Mouse (Mus musculus): ENCODE results near the gene Tradd. TPM values are rescaled to one million over a fixed set of nuclear protein-coding genes. Genes with fewer than 3 reads are reported as not detected.
A peak's percentile ranks its signal among the peaks of the same experiment; 100 is the strongest.

Tradd gene
- polyA plus RNA-seq, 2 experiments, result 5.5 to 11.5 TPM

- Histone ChIP-seq H3K4me2 (ENCODE audit: low read depth) (no peak overlapping the region; the same call in 1 of the 2 replicates), H3K36me3 (replicated peaks; ENCODE audit: control insufficient read depth, insufficient read depth, low read depth) (no peaks in the 10 kb centered on the region), H3K4me3 (ENCODE audit: insufficient read depth in 1 of 2, low read depth in 2 of 2, low read length in 2 of 2) (no peak overlapping the region), H3K9ac (replicated peaks) (no peak overlapping the region), H3K27me3 (ENCODE audit: control insufficient read depth, insufficient read depth, low read length) (peaks cover 12% of the 10 kb centered on the region), H3K27ac (no peak overlapping the region), H3K9me3 (ENCODE audit: control insufficient read depth, low read length) (no peaks in the 10 kb centered on the region), H3K4me1 (replicated peaks; ENCODE audit: control insufficient read depth in 2 of 2, insufficient read depth in 2 of 2, low read length in 1 of 2) (peaks cover 12 to 16% of the 10 kb centered on the region in 2 experiments)
- 20% methylated on average over 31 of the region's 31 CpGs for WGBS (ENCODE audit: insufficient replicate concordance)
- ATAC-seq (ENCODE audit: insufficient read depth), result 0 out of 2 replicates have a peak, but pooled peaks have one; percentile 16
- peak; percentile 77 to 81 (median 77) for DNase-seq (ENCODE audit: low read depth in 3 of 3, low spot score in 3 of 3)
- TF ChIP-seq CTCF (IDR thresholded peaks at IDR 0.05; ENCODE audit: low read depth), result peak; percentile 98
- TF ChIP-seq EP300 (IDR thresholded peaks at IDR 0.05; ENCODE audit: low read depth), result no peak
These were observed 26.3 kb upstream of the Tradd start for GRCm38 (mm10) chr8:105290554-105291314.

DNA sequence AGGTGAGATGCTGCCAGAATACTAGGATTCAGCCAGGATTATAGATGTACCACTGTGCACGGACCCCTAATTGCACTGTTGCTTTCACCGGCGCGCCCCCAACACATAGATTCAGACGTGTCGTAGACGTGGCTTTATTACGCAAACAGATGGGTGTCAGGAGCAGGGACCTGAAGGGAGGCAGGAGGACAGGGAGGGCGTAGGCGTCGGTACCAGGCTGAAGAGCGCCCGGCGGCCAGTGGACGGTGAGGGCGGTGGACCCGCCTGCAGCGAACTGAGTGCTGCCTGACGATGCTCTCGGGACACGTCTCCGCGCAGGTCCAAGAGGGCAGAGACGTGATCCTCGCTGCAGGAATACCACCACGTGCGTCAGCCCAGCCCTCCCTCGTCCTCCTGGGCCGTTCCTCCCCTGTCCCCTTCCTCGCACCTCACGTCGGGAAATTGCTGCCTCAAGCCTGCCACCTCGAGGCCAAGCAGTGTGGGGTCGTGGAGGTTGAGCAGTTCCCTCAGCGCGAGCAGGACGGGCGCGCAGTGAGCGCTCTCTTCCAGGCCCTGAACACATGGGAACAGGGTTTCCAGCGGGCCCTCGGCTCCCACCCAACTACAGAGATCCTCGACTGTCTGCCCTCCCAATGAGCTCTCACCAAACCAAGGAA, 25.5 kb upstream of the Tradd start, which contains the start of gene 4931428F04Rik:
TSS of gene 4931428F04Rik (minus strand) at position 60 of the 656 bp plus-strand sequence.
- Histone ChIP-seq H3K36me3 (replicated peaks; ENCODE audit: control insufficient read depth, insufficient read depth, low read depth) (no peaks in the 10 kb centered on the region), H3K27ac (no peak within 1 kb of the TSS), H3K9me3 (ENCODE audit: control insufficient read depth, low read length) (no peaks in the 10 kb centered on the region), H3K4me3 (ENCODE audit: insufficient read depth in 1 of 2, low read depth in 2 of 2, low read length in 2 of 2) (peak within 1 kb of the TSS; percentile 42 to 50), H3K4me1 (replicated peaks; ENCODE audit: control insufficient read depth in 2 of 2, insufficient read depth in 2 of 2, low read length in 1 of 2) (peaks cover 12 to 16% of the 10 kb centered on the region in 2 experiments), H3K4me2 (ENCODE audit: low read depth) (peak within 1 kb of the TSS; percentile 86), H3K9ac (replicated peaks) (no peak within 1 kb of the TSS; the same call in 1 of the 2 replicates), H3K27me3 (ENCODE audit: control insufficient read depth, insufficient read depth, low read length) (peaks cover 12% of the 10 kb centered on the region)
- DNase-seq (ENCODE audit: low read depth in 3 of 3, low spot score in 3 of 3), result no peak
- TF ChIP-seq CTCF (IDR thresholded peaks at IDR 0.05; ENCODE audit: low read depth) (peak; percentile 77), EP300 (IDR thresholded peaks at IDR 0.05; ENCODE audit: low read depth) (no peak)
- peak; percentile 3; the same call in 1 of the 2 replicates for ATAC-seq (ENCODE audit: insufficient read depth)
- WGBS (ENCODE audit: insufficient replicate concordance), result 4% methylated on average over 43 of the region's 43 CpGs

DNA sequence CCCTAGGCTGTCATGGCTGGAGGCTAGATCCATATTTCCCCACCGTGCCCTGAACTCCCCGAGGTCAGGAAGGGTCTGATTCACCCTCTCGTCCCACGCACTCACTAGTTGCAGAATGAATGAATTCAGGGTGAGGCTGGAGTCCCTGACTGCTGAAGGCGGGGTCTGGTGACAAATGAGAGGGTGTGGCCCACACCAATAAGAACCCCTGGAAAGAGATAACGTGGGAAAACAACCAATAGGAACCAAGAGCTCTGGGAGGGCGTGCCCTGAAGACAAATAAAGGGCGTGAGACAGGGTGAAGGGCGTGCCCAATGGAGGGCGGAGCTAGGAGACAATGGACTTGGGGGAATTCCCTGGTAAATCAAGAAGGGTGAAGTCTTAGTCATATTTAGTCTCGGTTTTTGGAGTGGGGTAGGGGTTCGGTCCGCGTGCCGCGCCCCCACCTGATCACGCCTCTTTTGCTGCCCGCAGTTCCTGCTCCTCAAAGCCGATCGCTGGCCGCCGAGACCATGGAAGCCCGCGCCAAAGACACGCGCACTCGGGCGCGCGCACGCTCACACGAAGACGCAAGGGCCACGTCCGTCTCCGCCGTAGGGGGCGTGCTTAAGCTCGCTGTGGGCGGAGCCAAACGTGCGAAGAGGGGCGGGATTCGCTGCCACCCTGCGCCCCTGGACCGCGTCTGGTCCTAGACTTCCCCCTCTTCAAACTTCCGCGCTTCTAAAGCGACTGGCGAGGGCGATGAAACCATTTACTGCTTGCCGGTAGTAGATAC, 24.7 kb upstream of the Tradd start:
- Histone ChIP-seq H3K27me3 (ENCODE audit: control insufficient read depth, insufficient read depth, low read length) (peaks cover 12% of the 10 kb centered on the region), H3K27ac (no peak overlapping the region), H3K9me3 (ENCODE audit: control insufficient read depth, low read length) (no peaks in the 10 kb centered on the region), H3K4me2 (ENCODE audit: low read depth) (peak overlapping the region; percentile 86), H3K9ac (replicated peaks) (no peak overlapping the region; the same call in 1 of the 2 replicates), H3K36me3 (replicated peaks; ENCODE audit: control insufficient read depth, insufficient read depth, low read depth) (no peaks in the 10 kb centered on the region), H3K4me3 (ENCODE audit: insufficient read depth in 1 of 2, low read depth in 2 of 2, low read length in 2 of 2) (peak overlapping the region; percentile 42 to 50), H3K4me1 (replicated peaks; ENCODE audit: control insufficient read depth in 2 of 2, insufficient read depth in 2 of 2, low read length in 1 of 2) (peaks cover 12 to 16% of the 10 kb centered on the region in 2 experiments)
- DNase-seq (ENCODE audit: low read depth in 3 of 3, low spot score in 3 of 3), result peak; percentile 78 to 90 (median 79)
- no peak for TF ChIP-seq EP300 (IDR thresholded peaks at IDR 0.05; ENCODE audit: low read depth)
- peak; percentile 47 for TF ChIP-seq CTCF (IDR thresholded peaks at IDR 0.05; ENCODE audit: low read depth)
- under 1% methylated on average over 53 of the region's 53 CpGs for whole genome bisulfite sequencing (ENCODE audit: insufficient replicate concordance)
- peak; percentile 85 for ATAC-seq (ENCODE audit: insufficient read depth)

DNA sequence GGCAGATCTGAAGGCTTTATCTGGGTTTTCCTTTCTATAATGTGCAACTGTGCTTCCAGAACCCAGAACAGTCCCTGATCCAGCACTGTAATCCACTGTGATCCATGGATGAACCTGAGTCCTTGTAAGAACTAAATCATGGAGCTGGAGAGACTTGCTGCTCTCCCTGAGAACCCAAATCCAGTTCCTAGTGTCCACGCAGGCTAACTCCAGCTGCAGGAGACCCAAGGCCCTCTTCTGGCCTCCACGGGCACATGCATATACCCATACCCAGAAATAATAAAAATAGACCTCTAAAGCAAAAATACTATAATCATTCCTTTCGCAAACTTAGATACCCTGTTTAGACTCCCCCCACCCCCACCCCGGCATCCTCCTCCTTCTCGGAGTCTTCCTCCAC, 23.8 kb upstream of the Tradd start:
- TF ChIP-seq EP300 (IDR thresholded peaks at IDR 0.05; ENCODE audit: low read depth) (no peak), CTCF (IDR thresholded peaks at IDR 0.05; ENCODE audit: low read depth) (0 out of 2 replicates have a peak, but pooled peaks have one; percentile 7)
- no peak overlapping the region for H3K4me2 ChIP-seq (ENCODE audit: low read depth)
- 86% methylated on average over 5 of the region's 5 CpGs for WGBS (ENCODE audit: insufficient replicate concordance)
- no peak for DNase-seq (ENCODE audit: low read depth in 3 of 3, low spot score in 3 of 3)
- H3K27ac ChIP-seq, result no peak overlapping the region
- H3K4me3 ChIP-seq (ENCODE audit: insufficient read depth in 1 of 2, low read depth in 2 of 2, low read length in 2 of 2), result no peak overlapping the region
- H3K27me3 ChIP-seq (ENCODE audit: control insufficient read depth, insufficient read depth, low read length), result peaks cover 12% of the 10 kb centered on the region
- H3K36me3 ChIP-seq (replicated peaks; ENCODE audit: control insufficient read depth, insufficient read depth, low read depth), result no peaks in the 10 kb centered on the region
- peaks cover 12 to 16% of the 10 kb centered on the region in 2 experiments for H3K4me1 ChIP-seq (replicated peaks; ENCODE audit: control insufficient read depth in 2 of 2, insufficient read depth in 2 of 2, low read length in 1 of 2)
- H3K9ac ChIP-seq (replicated peaks), result no peak overlapping the region
- H3K9me3 ChIP-seq (ENCODE audit: control insufficient read depth, low read length), result no peaks in the 10 kb centered on the region
- ATAC-seq (ENCODE audit: insufficient read depth), result no peak

Measured in liver, embryonic 14.5 days (tissue).